Mouse (Mus musculus) neural tube, embryonic 11.5 days (tissue): ENCODE data around the gene Chmp5. TPM values are rescaled to one million over a fixed set of nuclear protein-coding genes. Genes with fewer than 3 reads are reported as not detected.

Experiments
- ATAC-seq: fragments of 200-750 bp; cut with Nextera tagmentation; 2 replicates; pipeline ENCODE4 v1.8.0; 2017; ENCODE audit warnings: moderate number of reproducible peaks, mild to moderate bottlenecking, moderate TSS enrichment, moderate library complexity; ENCODE audit not compliant: insufficient read depth, low FRiP score, low TSS enrichment
- DNase-seq: peaks from one replicate; pipeline ENCODE4 v3.0.0-alpha.2; 2015; ENCODE audit warnings: low spot score
- H3K27ac ChIP-seq: fragments of 300-500 bp; sonication (generic); 2 replicates; pipeline ENCODE4 v1.5.1; 2014; ENCODE audit warnings: low read depth, mild to moderate bottlenecking, low read length
- H3K27me3 ChIP-seq: fragments of 300-500 bp; sonication (generic); 2 replicates; pipeline ENCODE4 v1.6.1; 2014; ENCODE audit warnings: mild to moderate bottlenecking, low read length, mixed read lengths; ENCODE audit not compliant: control insufficient read depth, insufficient read depth
- H3K36me3 ChIP-seq: fragments of 300-500 bp; sonication (generic); 2 replicates; pipeline ENCODE4 v1.6.1; 2014; ENCODE audit warnings: mild to moderate bottlenecking, low read length, moderate library complexity, mixed read lengths; ENCODE audit not compliant: control insufficient read depth, insufficient read depth
- H3K4me1 ChIP-seq: fragments of 300-500 bp; sonication (generic); 2 replicates; pipeline ENCODE4 v1.6.1; 2014; ENCODE audit warnings: low read length, mixed read lengths; ENCODE audit not compliant: control insufficient read depth, insufficient read depth
- H3K4me2 ChIP-seq: fragments of 300-500 bp; sonication (generic); 2 replicates; pipeline ENCODE4 v1.6.1; 2014; ENCODE audit warnings: low read depth, mild to moderate bottlenecking, moderate library complexity
- H3K4me3 ChIP-seq: fragments of 300-500 bp; sonication (generic); 2 replicates; pipeline ENCODE4 v1.5.1; 2014; ENCODE audit warnings: low read depth, low read length
- H3K9ac ChIP-seq: fragments of 300-500 bp; sonication (generic); 2 replicates; pipeline ENCODE4 v1.6.1; 2014; ENCODE audit warnings: mild to moderate bottlenecking, low read length
- H3K9me3 ChIP-seq: fragments of 300-500 bp; sonication (generic); 2 replicates; pipeline ENCODE4 v1.6.1; 2016; ENCODE audit warnings: low read length; ENCODE audit not compliant: control insufficient read depth
- WGBS: fragments of 180-500 bp; shearing (Covaris S2); extraction: QIAGEN DNeasy Blood & Tissue Kit; methylation state at CpG from one replicate; pipeline ENCODE4 v1.1.7; 2014; 5-methylcytosine and 5-hydroxymethylcytosine counted together
- polyA plus RNA-seq: library from polyadenylated mRNA; unstranded; fragments of >200 nt; fragmentation: Nextera tagmentation; extraction: Ambion mirVana; gene quantifications from 2 replicates; pipeline ENCODE4 v1.2.1, GENCODE M21; 2014

Chmp5 gene
- polyA plus RNA-seq, 1 experiment from 2014 or later, result 146 TPM

- DNase-seq, result no peak
- H3K36me3 ChIP-seq, result no peaks in the 10 kb centered on the region
- H3K9me3 ChIP-seq, result no peaks in the 10 kb centered on the region
- ATAC-seq, result no peak
- H3K4me2 ChIP-seq, result no peak overlapping the region
- no peak overlapping the region for H3K4me3 ChIP-seq
- no peak overlapping the region for H3K27ac ChIP-seq
- no peak overlapping the region for H3K9ac ChIP-seq
- no peaks in the 10 kb centered on the region for H3K4me1 ChIP-seq
- no peaks in the 10 kb centered on the region for H3K27me3 ChIP-seq
- 77% methylated on average over 5 of the region's 5 CpGs for WGBS
These were observed 32.3 kb upstream of the Chmp5 start for GRCm38 (mm10) chr4:40915947-40916346.

- 90% methylated on average over 7 of the region's 7 CpGs for WGBS
- Histone ChIP-seq H3K4me1 (no peaks in the 10 kb centered on the region), H3K27me3 (no peaks in the 10 kb centered on the region), H3K9ac (no peak overlapping the region), H3K36me3 (no peaks in the 10 kb centered on the region), H3K4me3 (no peak overlapping the region), H3K4me2 (no peak overlapping the region), H3K27ac (no peak overlapping the region), H3K9me3 (no peaks in the 10 kb centered on the region)
- ATAC-seq, result no peak
- DNase-seq, result no peak
These were observed 31.5 kb upstream of the Chmp5 start for GRCm38 (mm10) chr4:40916592-40917155.

- 74% methylated on average over 3 of the region's 3 CpGs for WGBS
- Histone ChIP-seq H3K4me3 (no peak within 1 kb of the TSS), H3K27me3 (no peaks in the 10 kb centered on the region), H3K4me1 (no peaks in the 10 kb centered on the region), H3K9ac (no peak within 1 kb of the TSS), H3K4me2 (no peak within 1 kb of the TSS), H3K36me3 (no peaks in the 10 kb centered on the region), H3K9me3 (no peaks in the 10 kb centered on the region), H3K27ac (no peak within 1 kb of the TSS)
- ATAC-seq (no peak), DNase-seq (no peak)
These were observed 28.4 kb upstream of the Chmp5 start, which contains the start of gene Spink4 for GRCm38 (mm10) chr4:40919785-40920184. Gene Spink4 (plus strand): TSS chr4:40920052.

- H3K36me3 ChIP-seq, result no peaks in the 10 kb centered on the region
- no peak overlapping the region for H3K27ac ChIP-seq
- no peak overlapping the region for H3K4me3 ChIP-seq
- H3K4me1 ChIP-seq, result no peaks in the 10 kb centered on the region
- no peak overlapping the region for H3K9ac ChIP-seq
- DNase-seq, result no peak
- no peak for ATAC-seq
- H3K9me3 ChIP-seq, result no peaks in the 10 kb centered on the region
- 83% methylated on average over 2 of the region's 2 CpGs for WGBS
- no peaks in the 10 kb centered on the region for H3K27me3 ChIP-seq
- H3K4me2 ChIP-seq, result no peak overlapping the region
These were observed 27.6 kb upstream of the Chmp5 start for GRCm38 (mm10) chr4:40920576-40920975.

- H3K27me3 ChIP-seq, result no peaks in the 10 kb centered on the region
- ATAC-seq, result no peak
- no peak overlapping the region for H3K27ac ChIP-seq
- H3K4me2 ChIP-seq, result no peak overlapping the region
- H3K9ac ChIP-seq, result no peak overlapping the region
- no peaks in the 10 kb centered on the region for H3K36me3 ChIP-seq
- DNase-seq, result no peak
- H3K9me3 ChIP-seq, result no peaks in the 10 kb centered on the region
- no peak overlapping the region for H3K4me3 ChIP-seq
- H3K4me1 ChIP-seq, result no peaks in the 10 kb centered on the region
- 68% methylated on average over 3 of the region's 3 CpGs for WGBS
These were observed 26.9 kb upstream of the Chmp5 start for GRCm38 (mm10) chr4:40921288-40921687.

GRCm38 (mm10) chr4:40923087-40923651 lies 25.0 kb upstream of the Chmp5 start:
- no peak overlapping the region for H3K4me2 ChIP-seq
- H3K9me3 ChIP-seq, result no peaks in the 10 kb centered on the region
- no peak overlapping the region for H3K27ac ChIP-seq
- H3K27me3 ChIP-seq, result no peaks in the 10 kb centered on the region
- 85% methylated on average over 6 of the region's 6 CpGs for WGBS
- H3K9ac ChIP-seq, result no peak overlapping the region
- DNase-seq, result no peak
- no peaks in the 10 kb centered on the region for H3K36me3 ChIP-seq
- no peaks in the 10 kb centered on the region for H3K4me1 ChIP-seq
- H3K4me3 ChIP-seq, result no peak overlapping the region
- no peak for ATAC-seq

GRCm38 (mm10) chr4:40925568-40925967 lies 22.6 kb upstream of the Chmp5 start:
- H3K9me3 ChIP-seq, result no peaks in the 10 kb centered on the region
- no peaks in the 10 kb centered on the region for H3K27me3 ChIP-seq
- WGBS, result 46% methylated on average over 3 of the region's 3 CpGs
- H3K4me1 ChIP-seq, result no peaks in the 10 kb centered on the region
- no peak overlapping the region for H3K27ac ChIP-seq
- ATAC-seq (no peak), DNase-seq (no peak)
- no peak overlapping the region for H3K4me2 ChIP-seq
- H3K9ac ChIP-seq, result no peak overlapping the region
- H3K36me3 ChIP-seq, result no peaks in the 10 kb centered on the region
- no peak overlapping the region for H3K4me3 ChIP-seq

- H3K9ac ChIP-seq, result no peak overlapping the region
- 83% methylated on average over 7 of the region's 7 CpGs for WGBS
- no peak for DNase-seq
These were observed 19.2 kb upstream of the Chmp5 start for GRCm38 (mm10) chr4:40929046-40929445.

GRCm38 (mm10) chr4:40933694-40934093 lies 14.5 kb upstream of the Chmp5 start:
- 95% methylated on average over 5 of the region's 5 CpGs for WGBS
- no peak for ATAC-seq

More at GRCm38 (mm10) chr4:40929046-40929445, 19.2 kb upstream of the Chmp5 start:
- no peaks in the 10 kb centered on the region for H3K27me3 ChIP-seq
- no peaks in the 10 kb centered on the region for H3K9me3 ChIP-seq
- ATAC-seq, result no peak
- no peaks in the 10 kb centered on the region for H3K36me3 ChIP-seq
- H3K4me1 ChIP-seq, result no peaks in the 10 kb centered on the region
- no peak overlapping the region for H3K27ac ChIP-seq
- no peak overlapping the region for H3K4me2 ChIP-seq
- H3K4me3 ChIP-seq, result no peak overlapping the region

More at GRCm38 (mm10) chr4:40933694-40934093, 14.5 kb upstream of the Chmp5 start:
- Histone ChIP-seq H3K9ac (no peak overlapping the region), H3K4me2 (no peak overlapping the region), H3K4me1 (no peaks in the 10 kb centered on the region), H3K36me3 (peaks cover 14% of the 10 kb centered on the region), H3K4me3 (no peak overlapping the region), H3K27ac (no peak overlapping the region), H3K9me3 (no peaks in the 10 kb centered on the region), H3K27me3 (no peaks in the 10 kb centered on the region)
- DNase-seq, result no peak
